Mouse (Mus musculus) right cerebral cortex, postnatal 4 days (tissue): ENCODE measurements at regions not wholly inside any gene's neighbourhood (a gene's known extent, or its start where the extent isn't known, plus 50 kb on each side); places are given as distances from the start of the nearest gene placed in this dataset.

Source experiments
- DNase-seq: peaks from one replicate; pipeline ENCODE4 v3.0.0-alpha.2; 2022

DNA sequence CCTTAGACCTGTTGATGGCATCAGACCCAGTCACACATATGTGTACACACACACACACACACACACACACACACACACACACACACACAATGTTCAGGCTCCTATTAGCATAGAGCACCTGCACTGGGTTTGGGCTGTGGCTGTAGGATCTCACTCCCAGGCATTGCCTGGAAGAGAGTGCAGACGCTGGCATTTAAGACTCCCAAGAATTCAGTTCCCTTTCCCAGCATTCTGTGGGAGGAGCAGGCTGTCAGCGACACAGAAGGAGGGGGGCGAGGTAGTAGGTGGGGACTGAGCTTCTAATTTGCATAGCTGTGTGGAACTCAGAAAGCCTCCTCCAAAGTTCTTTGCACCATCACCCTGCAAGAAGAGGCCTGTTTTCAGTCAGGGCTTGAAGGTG is 374.2 kb upstream of the Fam49b start:
- peak; percentile 11 for DNase-seq

DNA sequence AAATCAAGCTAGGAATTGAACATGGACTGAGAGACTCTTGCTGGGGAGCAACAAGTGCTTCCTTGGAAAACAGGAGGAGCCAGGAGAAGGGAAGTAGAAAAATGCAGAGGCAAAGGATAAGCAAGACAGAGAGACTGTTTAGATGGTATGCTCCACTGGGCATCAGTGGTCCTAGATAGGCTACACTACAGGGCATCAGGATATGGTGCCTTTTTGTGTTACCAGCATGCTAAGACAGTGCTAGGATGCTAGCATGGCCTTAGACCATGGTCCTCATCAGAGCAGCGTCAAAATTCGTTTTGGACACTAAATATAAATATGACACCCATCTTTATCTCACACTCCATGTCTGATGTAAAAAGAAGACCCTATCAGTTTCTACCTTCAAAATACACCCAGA is 374.6 kb upstream of the Fam49b start:
- DNase-seq: no peak

DNA sequence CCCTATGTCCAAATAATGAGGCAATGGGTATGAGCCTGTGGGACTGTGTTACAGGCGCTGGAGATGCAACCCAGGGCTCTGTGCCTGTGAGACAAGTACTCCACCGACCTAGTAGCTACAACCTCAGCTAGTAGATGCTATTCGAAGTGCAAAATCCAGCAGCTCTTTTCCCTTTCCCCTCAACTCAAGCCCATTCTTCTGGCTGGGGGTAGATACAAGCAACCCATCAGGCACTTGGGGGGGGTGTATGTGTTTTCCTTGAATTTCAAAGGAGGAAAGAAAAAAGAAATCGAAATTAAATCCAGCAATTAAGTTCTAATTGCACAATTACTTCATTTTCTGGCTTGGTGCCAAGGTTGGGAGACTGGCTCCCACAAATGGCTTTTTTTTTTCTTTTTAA is 372.4 kb upstream of the Gm21798 start:
- no peak for DNase-seq

DNA sequence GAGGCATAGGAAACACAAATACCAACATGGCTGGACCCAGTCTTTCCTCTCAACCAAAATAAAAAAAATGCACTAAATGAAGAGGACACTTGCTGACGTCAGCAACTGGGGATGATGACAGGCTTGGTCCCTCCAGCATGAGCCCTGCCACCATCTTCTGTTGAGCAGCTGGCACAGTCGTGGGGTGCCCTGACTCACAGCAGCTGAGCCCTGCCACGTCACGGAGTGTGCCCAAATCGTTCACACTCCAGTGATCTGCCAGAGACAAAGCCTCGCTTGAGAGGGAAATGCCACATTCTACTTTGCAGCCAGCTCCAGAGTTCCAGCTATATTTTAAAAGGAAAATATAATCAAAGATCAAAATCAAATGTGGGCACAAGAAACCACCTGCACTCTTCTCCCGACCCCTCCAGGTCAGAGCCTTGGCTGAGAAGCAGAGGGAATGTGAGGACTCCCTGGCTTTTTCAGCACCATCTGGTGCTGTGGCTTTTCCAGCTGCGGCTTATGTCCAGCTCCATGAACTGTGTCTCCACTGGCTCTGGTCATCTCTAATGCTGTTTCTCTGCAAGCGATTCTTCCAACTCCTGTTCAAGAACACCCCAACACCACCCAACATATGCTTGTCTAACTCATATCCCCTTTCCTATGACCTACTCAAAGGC is 371.0 kb upstream of the Gm21798 start:
- no peak for DNase-seq

DNA sequence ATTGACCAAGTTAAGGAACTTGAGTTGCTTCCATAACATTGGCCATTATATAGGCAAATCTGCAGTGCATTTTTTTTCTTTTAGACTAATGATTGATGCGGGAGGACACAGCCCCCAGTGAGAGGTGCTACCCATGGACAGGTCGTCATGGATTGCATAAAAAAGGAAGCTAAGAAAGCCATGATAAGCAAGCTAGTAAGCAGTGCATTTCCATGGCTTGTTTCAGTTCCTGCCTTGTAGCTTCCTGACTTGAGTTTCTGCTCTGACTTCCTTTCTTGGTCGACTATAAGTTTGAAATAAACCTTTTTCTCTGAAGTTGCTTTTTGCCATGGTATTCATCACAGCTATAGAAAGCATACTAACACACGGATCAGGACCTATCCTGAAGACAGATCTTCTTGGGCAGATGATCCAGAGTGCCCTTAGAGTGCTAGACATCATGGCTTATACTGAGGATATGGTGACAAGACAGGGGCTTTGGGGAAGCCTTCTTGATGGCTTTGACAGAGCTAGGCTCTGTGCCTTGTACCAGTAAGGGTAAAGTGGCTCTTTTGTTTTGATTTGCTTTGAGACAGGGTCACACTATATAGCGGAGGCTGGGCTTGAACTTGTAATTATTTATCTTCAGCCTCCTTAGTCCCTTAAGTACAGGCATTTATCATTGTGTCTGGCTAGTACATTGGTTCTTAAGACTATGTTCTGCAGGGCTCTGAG is 370.1 kb upstream of the Gm21798 start:
- no peak for DNase-seq

DNA sequence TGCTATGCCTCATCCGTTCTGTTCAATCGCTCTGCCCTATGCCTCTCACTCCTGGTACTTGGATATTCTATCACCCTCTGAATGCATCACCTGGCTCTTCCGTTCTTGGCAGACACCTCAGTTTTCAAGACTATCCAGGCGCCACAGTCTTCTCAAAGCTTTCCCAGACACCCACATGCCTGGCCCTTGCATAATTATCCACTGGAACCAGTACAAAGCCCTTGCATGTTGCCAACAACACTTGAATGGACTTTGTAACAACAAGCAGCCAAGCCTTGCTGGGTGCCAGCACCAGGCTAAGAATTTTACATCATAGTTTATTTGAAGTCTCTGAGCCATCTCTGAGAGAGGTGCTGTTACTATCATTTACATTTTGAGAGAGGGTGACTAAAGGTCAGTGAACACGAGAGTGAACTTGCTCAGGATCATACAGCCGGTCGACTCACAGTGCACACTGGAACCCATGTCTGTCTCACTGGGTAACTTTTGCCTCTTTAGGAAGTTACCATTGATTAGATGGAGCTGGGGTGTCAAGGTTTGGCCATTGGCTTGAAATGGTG is 368.8 kb upstream of the Gm21798 start:
- DNase-seq: no peak

DNA sequence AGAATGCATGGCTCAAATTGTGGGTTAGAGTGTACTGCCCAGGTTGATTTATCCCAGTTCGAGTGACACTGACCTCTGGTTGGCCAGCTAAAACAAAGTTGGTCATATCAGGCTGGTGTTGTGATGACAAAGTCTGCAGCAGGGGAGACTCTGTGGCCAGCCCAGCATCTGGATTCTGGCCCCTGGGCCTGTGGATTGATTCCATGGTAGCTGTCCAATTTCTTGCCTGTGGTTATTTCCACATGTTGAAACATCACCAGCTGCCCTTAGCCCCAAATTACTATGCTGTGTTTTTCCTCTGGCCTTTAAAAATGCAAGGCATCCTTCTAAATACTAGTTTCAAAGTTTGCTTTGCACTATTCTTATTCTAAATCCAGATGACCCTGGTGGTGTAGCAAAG is 346.8 kb upstream of the Gm21798 start:
- DNase-seq: no peak

DNA sequence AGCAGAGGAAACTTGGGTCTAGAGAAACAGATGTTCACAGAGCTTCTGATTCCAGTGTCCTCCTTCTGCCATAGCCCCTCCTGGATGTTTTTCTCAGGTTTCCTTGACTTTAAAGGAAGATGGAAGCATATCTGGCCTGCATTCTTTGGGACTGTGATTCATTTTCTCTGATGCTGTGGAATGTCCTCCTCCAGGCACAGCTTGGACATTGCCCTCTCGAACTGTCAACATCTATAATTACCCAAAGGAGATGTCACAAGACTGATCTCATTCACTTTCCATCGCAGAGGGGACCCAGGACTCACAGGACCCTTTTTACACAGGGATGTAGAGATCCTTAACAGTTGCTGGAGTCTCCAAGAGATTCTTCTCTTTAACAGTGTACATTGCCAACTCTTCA is 345.9 kb upstream of the Gm21798 start:
- DNase-seq: no peak

DNA sequence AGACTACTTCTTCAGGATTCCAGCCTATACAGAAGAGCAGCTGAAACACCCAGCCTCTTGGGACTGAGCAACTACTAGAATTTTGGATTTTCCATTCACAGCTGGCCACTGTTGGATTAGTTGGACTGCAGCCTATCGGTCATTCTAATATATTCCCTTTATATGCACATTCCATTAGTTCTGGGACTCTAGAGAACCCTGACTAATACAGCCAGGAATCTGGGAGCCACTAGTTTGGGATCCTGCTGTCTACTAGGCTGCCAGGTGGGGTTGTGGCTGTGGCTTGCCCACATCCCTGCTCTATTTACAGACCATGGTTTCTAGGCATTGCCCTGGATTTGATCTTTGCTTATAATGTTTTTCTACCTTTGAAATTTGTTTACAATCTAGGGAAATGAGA is 343.3 kb upstream of the Gm21798 start:
- no peak for DNase-seq

DNA sequence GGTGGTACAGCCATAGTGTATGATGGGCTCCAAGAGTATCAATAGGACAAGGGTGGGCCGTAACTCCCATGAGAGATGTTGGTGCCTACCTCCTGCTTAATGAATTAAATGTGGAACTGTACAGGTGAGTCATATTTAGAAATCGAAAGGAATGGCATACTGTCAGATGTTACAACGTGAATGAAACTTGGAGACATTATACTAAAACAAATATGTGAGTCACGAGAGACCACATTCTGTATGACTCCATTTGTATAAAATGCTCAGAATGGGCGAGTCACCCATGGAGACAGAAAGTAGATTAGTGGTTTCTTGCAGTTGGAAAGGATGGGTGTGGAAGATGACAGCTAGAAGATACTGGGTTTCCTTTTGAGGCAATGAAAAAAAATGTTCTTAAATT is 340.4 kb upstream of the Gm21798 start:
- no peak for DNase-seq

DNA sequence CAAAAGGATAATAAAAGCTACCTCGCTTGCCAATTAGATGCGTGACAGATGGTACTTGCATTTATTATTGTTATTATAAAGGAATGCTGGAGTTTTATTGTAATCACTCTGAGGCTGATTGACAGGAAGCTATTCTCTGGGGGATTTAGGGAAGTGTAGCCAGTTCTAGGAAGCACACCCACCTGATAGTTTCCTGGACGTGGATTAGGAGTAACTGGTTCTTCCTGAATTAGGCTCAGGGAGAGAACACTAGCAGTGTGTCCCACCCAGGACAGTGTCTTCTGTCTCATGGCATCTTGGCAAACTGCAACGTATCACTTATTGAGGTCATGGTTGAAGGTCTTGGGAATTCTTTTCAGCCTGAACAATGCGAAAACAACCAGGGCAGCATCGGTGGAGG is 336.9 kb upstream of the Gm21798 start:
- no peak for DNase-seq

DNA sequence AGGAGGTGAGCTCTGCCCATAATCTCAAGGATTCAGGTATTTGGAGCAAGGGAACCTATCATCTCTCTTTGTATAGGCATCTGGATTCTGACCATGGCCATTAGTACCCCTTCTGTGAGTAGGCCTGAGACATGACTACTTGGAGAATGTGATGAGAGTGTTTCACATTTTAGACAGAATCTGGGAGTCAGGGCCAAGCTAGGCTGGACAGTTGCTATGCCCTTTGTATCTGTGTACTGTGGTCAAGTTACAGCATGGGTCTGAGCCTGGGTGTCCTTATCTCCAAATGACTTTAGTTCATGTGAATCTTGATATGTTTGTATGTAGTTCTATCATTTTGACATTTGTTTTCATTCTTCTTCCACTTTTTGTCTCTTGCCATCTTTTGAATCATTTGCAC is 336.3 kb upstream of the Gm21798 start:
- DNase-seq: no peak

DNA sequence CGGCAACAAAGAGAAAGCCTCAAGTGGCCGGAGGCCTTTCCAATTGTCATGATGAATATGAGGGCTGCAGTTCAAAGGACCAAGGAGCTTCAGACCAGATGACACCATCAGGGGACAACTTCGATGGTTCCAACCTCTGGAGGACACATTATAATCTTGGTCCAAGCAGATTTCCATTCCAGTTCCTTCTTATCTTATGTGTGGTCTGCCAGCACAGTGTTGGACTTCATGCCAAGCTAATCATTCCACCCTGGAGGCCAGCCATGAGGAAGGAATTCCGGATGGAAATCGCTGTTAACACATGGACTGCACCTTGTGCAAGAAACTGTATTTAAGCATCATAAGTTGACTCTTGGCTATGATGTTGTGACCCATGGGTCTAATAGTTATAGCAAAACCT is 334.5 kb upstream of the Gm21798 start:
- no peak for DNase-seq

DNA sequence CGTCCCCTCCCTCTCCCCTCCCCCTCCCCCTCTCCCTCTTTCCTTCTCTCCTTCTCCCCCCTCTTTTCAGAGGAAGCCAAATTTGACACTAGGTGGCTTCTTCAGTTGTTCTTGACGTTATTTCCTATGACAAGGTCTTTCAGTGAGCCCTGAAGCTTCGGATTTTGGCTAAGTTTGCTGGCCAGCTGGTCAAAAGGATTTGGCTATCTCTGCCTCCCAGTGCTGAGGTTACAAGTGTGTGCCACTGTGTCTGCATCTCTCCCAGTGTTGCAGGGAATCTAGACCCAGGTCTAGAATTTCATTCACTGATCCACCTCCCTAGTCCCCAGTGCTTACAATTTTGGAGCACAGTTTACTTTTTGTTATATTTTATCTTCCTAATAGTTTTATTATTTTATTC is 329.7 kb upstream of the Gm21798 start:
- no peak for DNase-seq

DNA sequence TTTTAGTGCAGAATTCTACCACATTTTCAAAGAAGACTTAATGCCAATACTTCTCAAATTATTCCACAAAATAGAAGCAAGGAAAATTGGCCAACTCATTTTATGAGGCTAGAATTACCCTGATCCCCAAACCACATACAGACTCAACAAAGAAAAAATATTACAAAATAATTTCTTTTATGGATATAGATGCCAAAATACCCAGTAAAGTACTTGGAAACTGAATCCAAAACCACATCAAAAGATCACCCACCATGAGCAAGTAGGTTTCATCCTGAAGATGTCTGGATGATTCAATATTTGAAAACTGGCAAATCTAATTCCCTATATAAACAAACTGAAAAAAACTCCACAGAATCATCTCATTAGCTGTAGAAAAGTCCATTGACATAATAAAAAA is 316.7 kb upstream of the Gm21798 start:
- no peak for DNase-seq

DNA sequence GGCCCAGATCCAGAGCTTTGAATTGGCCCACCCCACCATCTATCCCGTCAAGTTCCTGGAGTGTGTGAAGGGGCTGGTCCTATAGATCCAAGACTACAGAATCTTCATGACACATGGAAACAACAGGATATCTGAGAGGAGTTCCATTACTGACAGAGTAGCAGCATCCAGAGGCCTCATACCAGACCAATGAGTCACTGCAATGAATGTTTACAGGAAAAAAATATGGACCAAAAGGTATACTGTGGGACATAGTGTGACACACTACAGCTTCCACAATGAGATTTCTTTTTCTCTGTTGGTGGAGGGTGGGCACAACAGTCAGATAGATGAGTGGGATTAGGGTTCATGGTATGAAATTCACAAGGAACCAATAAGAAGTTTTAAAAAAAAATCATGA is 316.0 kb upstream of the Gm21798 start:
- no peak for DNase-seq

DNA sequence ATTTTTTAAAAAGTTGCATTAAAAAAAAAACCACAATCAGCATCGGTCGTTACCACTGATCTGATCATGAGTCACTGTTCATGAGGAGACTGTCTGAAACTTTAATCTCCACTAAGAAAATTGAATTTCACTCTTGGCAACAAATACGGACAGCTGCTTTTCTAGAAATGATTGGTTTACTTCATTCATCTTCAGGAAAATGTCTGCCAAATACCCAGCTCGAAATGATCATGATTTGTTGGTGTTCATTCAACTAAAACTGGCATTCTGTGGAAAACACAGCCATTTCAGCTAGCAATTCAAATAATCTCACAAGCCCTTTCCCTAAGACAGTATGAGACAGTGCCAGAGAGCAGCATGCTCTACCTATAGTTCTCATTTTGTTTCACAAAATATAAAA is 312.7 kb upstream of the Gm21798 start:
- no peak for DNase-seq

DNA sequence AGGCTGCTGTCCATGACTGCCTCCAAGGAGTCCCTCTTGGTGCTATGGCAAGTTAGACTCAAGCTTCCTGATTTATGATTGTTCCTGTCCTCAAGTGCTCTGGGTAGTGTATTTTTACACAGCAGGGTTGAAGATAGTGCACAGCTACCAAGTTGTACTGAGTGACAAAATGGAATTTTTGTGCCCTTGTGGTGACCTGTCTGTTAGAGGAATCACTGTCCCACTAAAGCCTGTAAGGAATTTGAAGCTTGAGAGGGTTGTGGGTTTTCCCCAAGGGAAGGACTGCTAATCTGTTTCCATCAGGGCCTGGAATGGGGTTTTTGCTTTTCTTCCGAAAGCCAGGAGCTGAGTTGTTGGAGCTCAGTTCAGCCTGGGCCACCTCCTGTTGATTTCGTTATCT is 306.8 kb upstream of the Gm21798 start:
- no peak for DNase-seq

DNA sequence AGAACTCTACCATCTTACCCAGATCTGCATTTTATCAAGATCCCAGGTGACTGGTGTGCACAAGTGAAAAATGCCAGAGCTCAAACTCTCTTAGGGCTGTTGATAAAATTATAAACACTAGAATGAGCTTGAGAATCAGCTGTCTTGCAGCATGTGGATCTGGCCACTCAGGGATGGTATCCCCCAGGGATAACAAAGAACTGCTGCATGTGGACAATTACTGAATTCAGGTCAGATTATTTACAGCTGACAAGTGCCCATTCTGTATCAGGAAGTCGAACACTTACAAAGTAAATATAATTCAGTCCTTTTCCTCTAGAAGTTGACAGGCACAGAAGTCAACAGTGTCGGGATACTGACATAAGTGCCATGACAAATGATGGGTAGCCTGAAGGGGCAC is 306.3 kb upstream of the Gm21798 start:
- DNase-seq: no peak

DNA sequence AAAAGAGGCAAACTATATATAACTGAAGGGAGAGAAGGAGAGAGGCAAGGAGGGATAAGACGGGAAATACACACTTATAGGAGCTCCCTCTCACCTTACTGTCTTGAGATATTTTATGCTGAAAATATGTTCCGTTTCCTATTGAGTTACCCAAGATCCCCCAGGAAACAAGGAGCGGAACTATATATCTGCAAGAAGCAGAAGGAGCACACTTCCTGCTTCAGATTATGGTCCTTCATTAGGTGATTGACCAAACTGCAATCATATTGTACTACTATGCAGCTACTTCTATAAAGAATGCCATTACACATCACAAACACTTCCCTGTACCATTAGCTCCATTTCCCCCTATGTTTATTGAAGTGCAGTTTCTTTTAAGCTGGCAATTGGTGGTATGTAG is 304.9 kb upstream of the Gm21798 start:
- DNase-seq: no peak

DNA sequence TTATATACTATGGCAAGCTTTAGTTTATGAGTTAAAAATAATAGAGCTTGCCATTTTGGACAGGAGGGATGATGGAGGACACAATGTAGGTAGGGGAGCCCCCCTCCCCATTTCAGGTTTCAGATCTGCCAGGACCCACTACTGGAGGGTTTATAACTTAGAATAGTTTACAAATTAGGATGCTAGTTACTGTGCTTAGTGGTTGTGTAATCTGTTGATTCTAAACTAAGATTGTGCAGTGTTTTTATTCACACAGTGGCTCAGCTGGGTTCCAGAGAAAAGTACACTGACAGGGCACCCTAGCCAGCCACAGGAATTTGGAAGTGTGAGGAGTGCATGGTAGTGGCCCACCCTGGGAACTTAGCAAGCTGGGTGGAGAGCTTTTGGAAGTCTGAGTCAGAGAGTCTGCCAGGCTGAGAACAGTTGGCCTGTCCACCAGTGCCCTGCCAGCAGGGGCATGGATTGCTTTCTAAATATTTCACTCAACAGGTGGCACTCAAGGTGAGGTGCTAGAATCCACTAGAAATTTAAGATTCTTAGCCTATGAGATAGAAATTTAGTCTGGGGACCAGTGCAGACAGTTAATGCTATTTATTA is 303.9 kb upstream of the Gm21798 start:
- DNase-seq: no peak

DNA sequence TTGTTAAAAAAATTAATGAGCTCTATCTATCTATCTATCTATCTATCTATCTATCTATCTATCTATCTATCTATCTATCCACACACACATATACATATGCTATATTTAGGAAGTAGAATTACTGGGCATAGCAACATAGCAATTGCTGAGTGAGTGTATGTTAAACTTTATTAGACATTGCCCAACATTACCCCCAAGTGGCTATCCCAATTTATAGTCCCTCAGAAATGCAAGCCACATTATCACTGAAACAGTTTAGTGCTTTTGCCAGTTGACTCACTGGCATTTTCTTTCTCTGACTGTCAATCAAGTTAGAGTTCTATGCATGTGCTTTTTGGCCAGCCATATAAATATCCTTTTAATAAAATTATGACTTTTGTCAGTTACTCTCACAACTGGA is 302.3 kb upstream of the Gm21798 start:
- DNase-seq: no peak

DNA sequence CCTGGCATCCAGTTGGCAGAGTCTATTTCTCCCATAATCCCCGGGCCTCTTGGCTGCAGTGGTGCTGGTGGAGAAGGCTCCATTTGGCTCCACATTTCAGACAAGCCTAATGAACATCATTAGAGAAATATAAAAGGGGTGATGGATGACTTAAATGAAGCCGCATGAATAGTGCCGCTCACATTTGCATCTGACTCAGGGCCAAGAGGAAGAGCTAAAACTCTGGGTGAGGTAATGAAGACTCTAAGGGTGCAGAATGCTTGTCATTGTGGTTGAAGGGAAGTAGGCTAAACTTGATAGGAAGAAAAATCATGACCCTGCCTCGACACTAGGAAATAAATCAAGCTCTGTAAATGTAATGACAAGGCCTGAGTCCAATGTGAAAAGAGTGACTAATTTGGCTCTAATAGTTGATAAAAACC is 298.3 kb upstream of the Gm21798 start:
- no peak for DNase-seq

DNA sequence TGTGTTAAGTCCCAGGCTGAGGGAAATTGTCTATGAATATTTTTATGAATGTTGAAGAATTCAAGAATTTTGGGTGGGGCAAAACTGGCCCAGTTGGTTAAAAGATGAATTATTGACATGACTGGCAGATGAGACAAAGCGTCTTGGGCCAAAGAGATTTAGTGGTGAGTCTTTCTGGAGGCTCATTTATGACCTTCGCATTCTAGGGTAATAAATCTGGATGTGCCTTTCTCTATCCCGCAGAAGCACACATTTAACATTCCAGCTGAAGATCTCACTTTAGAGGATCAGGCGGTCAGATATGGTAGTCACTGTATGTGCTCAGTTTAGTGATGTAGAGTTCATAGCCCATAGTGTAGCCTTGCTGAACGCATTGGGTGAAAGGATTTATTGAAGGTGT is 296.9 kb upstream of the Gm21798 start:
- no peak for DNase-seq
